Mouse (Mus musculus): ENCODE results near the gene Kcnq4.

Gene Kcnq4

GRCm38 (mm10) chr4:120747941-120748866 is at the start of gene Kcnq4:
TSS of gene Kcnq4 (minus strand) at chr4:120748612.
- DNase-seq (ENCODE audit: low read depth, low spot score): no peak

GRCm38 (mm10) chr4:120796687-120797086 is 48.3 kb upstream of the Kcnq4 start:
- peak; percentile 8 for DNase-seq (ENCODE audit: low read depth, low spot score)

DNA sequence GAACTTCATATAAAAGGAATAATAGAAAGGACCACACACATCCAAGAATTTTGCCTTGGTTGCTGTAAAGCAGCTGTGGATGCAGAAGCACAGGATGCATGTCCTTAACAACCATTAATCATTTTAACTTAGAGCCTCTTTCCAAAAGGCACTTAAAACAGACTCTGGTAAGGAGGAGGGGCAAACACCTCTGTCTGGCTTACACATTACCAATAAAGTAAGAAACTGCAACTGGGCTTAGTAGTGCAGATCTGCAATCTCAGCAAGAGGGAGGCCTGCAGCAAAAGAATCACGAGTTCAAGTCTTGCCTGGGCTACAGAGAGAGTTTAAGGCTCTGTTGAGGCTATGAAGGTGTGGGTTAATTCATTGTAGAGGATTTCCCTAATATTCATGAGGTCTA is 47.2 kb upstream of the Kcnq4 start:
- no peak for DNase-seq (ENCODE audit: low read depth, low spot score)

GRCm38 (mm10) chr4:120792918-120793317 is 44.5 kb upstream of the Kcnq4 start:
- no peak for DNase-seq (ENCODE audit: low read depth, low spot score)

DNA sequence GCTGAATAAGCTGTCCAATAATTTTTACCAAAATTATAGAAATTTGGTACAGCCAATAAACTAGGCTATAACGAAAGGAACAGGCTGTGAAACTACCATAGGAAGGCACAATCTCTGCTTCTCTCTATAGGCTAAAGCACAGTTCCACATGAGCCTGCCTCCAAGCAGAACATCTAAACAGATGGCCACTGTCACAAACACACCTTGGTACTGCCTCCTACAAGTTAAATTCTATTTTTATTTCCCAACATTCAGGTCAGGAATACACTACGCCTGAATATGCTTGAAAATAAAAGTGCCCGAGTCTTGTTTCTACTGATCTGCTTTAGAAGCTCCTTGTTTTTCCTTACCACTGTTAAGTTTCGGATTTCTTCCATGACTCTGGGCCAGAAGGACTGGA is 41.6 kb upstream of the Kcnq4 start:
- no peak for DNase-seq (ENCODE audit: low read depth, low spot score)

DNA sequence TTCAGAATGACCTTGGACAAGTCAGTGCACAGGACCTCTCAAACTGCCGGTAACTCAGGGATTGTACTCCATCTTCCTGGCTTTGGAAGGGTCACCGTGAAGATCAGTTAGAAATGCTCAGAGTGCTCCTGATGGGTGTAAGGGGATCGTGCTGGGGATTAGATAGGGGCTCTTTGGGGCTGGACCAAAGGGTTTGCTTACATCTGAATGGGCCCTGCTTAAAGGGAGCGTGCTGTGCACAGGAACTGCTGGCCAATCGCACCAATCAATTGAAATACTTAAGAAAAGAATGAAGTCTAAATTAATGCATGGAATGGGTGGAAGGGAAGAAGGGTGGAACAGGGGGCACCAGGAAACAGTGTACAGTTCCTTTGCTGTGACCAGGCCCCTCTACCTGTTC is 7.4 kb upstream of the Kcnq4 start:
- no peak for DNase-seq (ENCODE audit: low read depth, low spot score)

GRCm38 (mm10) chr4:120755299-120755698 is 6.9 kb upstream of the Kcnq4 start:
- peak; percentile 34 for DNase-seq (ENCODE audit: low read depth, low spot score)

DNA sequence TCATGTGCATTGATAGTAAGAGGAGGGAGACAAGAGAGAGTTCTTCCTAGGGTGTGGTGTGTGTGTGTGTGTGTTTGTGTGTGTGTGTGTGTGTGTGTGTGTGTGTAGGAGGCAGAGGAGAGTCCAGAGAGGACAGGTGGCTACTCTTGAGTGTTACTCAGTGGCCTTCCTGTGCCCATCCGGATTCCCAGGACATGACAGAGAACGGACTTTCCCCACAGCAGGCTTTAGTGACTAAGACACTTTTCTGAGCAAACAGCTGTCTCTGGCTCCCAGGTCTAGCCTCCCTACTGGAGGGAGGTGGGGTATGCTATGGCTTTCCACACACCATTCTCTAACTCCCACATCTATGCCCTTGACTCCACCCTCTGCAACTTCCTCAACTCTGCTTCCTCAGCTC is 1.2 kb upstream of the Kcnq4 start:
- DNase-seq (ENCODE audit: low read depth, low spot score): no peak

DNA sequence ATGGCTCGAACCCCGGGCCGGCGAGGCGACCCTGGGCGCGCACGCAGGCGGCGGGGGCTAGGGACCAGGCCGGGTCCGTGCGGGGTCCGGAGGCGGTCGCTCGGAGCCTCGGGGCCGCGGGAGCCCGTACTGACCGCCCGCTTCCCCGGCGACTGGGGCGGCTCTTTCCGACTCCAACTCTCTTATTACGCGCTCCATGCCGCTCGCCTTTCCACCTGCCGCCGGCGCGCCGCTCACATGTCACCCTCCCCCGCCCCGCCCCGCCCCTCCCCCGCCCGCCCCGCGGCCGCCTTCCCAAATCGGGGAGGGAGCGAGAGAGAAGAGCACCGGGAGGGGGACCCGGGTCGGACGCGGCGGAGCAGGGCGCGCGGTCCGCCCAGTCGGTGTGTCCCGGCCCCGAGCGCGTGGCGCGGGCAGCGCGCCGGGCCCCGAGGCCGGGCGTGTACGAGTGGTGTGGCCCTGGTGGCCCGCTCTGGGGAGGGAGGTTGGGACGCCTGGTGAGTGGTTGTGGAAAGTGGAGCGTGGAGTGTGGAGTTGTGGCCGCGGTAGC is 1.1 kb downstream of the Kcnq4 start:
- DNase-seq (ENCODE audit: low read depth, low spot score): no peak

DNA sequence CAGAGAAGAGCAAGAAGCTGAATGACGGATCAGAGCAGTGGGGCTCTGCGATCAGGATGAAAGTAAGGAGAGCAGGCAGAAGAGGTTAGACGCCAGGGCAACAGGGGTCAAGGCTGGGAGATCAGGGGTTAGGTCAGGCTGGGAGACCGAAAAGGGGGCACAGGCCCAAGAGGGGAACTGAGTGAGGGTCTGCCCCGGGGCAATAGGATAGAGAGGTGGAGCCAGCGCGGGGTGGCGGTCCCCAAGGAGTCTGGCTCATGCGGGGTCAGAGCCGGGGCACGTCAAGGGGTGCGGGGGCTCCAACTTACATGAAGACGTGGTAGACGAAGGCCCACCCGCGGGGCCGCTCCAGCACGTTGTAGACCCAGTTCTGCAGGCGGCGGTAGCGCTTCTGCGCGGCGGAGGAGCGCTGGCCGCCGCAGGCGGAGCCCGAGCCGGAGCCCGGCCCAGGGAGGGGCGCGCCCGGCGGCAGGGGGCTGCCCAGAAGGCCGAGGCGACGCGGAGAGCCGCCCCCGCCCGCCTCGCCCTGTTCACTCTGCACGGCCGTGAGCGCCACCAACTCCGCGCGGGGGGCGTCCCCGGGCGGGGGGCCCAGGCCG is 1.8 kb downstream of the Kcnq4 start:
- DNase-seq (ENCODE audit: low read depth, low spot score): no peak

DNA sequence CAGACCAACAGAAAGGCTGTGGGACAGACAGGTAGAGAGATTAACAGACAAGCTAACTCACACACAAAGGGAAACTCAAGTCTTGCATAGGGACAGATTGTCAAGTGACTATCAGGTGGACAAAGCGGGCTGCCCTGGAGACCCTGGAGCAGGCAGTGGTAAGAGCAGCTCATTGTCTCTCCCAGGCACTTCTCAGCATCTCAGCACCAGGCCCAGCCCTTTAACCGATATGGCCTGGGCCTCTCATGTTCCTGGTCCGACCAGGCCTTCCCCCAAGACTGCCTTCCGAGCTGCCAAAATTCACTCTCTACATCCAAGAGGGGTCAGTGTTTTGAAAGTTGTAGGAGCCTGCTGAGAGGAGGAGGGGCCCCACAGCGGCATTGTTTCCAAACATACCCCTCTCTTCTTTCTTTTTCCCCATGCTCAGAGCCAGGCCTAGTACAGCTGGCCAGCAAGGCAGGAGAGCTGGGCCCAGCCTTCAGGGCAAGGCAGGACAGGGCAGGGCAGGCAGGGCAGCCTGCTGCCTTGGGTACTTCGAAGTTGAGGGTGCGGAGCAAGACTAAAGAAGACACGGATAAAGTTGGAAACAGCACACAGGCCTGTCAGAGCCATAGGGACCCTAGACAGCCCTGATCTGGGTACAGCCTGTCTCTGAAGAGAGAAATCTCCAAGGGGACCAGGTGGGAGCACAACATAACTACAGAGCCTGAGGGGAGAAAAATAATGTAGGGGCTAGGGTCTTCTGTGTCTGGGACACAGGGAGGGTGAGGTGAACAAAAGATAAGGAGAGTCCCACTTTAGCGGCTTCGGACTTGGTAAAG is 2.5 kb downstream of the Kcnq4 start:
- DNase-seq (ENCODE audit: low read depth, low spot score): no peak

DNA sequence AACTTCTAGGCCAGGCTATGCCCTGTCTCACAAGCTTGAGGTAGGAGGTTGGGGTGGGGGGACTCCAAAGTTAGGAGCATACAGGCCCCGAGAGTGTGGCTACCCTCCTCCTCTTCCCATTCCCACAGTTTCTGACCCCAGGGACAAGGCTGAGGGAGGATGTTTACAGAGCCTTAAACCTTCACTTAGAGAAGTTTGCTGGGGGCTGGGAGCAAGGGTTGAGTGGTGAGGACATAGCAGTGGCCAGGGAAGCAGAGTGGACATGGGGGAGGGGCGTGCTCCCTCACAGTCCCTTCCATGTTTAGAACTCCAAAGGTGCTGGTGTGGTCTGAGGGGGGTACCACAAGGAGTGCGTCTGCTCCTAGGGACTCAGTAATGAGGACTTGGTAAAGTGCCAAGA is 4.8 kb downstream of the Kcnq4 start:
- no peak for DNase-seq (ENCODE audit: low read depth, low spot score)

DNA sequence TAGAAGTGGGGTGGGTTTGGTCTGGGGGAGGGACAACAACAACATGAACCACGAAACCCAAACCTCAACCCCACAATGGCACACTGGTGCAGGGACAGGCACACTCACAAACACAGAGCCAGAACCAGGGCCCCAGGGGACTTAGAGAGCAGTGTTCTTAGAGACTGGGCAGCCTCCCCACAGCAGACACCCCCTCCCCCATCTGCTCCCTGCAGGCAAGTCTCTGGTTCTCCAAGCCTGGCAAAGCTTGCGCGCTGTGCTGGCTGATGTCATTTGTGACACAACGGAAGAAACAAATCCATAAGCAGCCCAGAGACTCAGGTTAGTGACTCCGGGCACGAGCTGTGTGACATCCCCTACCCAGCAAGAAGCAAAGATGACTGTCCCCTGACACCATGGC is 7.1 kb downstream of the Kcnq4 start:
- no peak for DNase-seq (ENCODE audit: low read depth, low spot score)

DNA sequence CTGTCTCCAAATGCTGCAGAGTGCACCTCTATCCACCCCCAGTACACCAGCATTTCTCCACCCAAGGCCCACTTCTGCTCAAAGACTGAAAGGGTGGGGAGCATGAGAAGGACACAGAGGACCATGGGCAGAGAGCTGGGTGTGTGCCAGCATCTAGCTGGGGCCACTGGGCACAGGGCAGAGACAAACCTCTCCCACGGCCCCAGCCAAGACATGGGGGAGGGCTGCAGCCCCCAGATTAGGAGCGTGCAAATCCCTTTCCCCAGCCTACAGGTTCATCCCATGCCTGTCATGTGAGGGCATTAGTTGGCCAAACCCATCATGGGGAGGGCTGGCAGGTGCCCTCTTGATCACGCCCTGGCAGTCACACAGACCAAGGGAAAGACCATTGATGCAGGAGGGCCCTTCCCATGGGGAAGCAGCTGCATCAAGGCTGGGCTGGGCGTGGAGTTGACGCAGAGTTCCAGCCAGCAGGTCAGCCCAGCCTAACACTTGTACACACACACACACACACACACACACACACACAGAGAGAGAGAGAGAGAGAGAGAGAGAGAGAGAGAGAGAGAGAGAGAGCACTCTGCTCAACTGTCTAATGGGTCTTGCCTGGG is 14.3 kb downstream of the Kcnq4 start:
- no peak for DNase-seq (ENCODE audit: low read depth, low spot score)

DNA sequence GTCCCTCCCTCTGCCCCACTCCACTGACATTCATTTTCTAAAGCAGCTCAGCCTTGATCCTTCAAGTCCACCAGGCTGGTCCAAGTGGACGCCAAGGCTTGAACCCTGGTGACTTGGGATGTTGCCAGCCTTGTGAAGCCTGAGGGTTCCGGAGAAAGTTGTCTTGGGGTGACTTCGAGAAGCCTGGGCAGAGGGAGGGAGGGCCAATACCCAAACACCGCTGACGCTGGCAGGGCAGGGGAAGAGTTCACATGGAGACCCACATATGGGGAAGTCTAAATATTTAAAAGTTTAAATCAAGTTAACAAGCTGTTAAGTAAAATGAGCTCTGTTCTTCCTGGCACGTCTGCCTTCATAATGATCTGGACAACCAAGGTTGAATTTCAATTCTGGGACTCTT is 15.7 kb downstream of the Kcnq4 start:
- DNase-seq (ENCODE audit: low read depth, low spot score): no peak

GRCm38 (mm10) chr4:120731030-120731644 is 17.3 kb downstream of the Kcnq4 start:
- DNase-seq (ENCODE audit: low read depth, low spot score): peak; percentile 60

GRCm38 (mm10) chr4:120730574-120730973 is 17.8 kb downstream of the Kcnq4 start:
- DNase-seq (ENCODE audit: low read depth, low spot score): no peak

GRCm38 (mm10) chr4:120730146-120730545 is 18.3 kb downstream of the Kcnq4 start:
- no peak for DNase-seq (ENCODE audit: low read depth, low spot score)

- no peak for DNase-seq (ENCODE audit: low read depth, low spot score)
Observed at GRCm38 (mm10) chr4:120729441-120729840, 19.0 kb downstream of the Kcnq4 start.

GRCm38 (mm10) chr4:120727842-120728241 is 20.6 kb downstream of the Kcnq4 start:
- DNase-seq (ENCODE audit: low read depth, low spot score): no peak

DNA sequence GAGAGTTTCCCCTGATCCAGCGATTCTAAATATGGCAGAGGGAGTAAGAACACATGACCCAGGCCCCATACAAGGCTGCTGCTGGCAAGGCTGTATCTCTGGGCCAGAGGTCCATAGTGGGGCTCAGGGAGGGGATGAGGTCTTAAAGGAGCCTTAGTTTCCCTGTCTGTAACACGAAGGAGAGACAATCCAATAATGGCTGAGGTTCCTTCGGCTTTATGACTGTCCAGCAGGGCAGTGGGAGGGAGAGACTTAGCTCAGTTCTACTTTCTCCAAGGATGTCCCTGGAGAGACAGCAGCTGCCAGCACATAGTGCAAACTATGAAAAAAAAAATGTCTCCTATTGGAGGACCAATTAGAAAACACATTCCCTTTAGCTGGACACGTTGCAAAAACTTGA is 22.2 kb downstream of the Kcnq4 start:
- no peak for DNase-seq (ENCODE audit: low read depth, low spot score)

Measured in CD4-positive helper T cell, adult 2 months (primary cell).